Mouse (Mus musculus): ENCODE measurements at regions not wholly inside any gene's neighbourhood (a gene's known extent, or its start where the extent isn't known, plus 50 kb on each side); places are given as distances from the start of the nearest gene placed in this dataset.
A peak's percentile ranks its signal among the peaks of the same experiment; 100 is the strongest.
"Not testable (repeated sequence)": the region's sequence is repeated elsewhere in the genome, so short reads cannot be mapped to it uniquely, and the experiment has no call there.

DNA sequence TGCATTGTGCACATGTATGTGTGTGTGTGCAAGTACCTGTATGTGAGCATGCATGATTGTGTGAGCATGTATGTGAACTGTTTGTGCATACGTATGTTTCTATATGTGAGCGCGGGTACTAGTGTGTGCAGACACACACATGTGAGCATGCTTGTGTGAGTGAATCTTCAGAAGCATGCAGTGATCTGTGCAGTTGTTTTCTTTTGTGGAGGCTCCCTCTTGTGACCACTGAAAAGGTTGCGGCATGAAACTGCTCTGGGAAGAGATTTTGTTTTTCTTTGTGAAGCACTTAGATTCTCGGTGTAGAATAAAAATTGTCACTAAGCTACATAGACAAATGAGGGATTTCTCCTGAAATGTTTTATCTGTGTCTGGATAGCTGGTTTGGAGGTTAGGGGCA is 189.2 kb upstream of the Rapgef5 start:
- H3K36me3 ChIP-seq; H3K4me3 ChIP-seq; H3K4me2 ChIP-seq (replicated peaks); H3K27me3 ChIP-seq; H3K9ac ChIP-seq (replicated peaks); H3K27ac ChIP-seq (replicated peaks); H3K9me3 ChIP-seq; H3K4me1 ChIP-seq: not testable (repeated sequence)
- peak; percentile 78 for ATAC-seq (replicated peaks)
- 58% methylated on average over 5 of the region's 5 CpGs for WGBS

GRCm38 (mm10) chr12:117330418-117330817 is 185.9 kb upstream of the Rapgef5 start:
- Histone ChIP-seq H3K27me3 (0 out of 2 replicates have a peak, but pooled peaks cover 3% of the 10 kb centered on the region), H3K27ac (replicated peaks) (no peak overlapping the region), H3K4me2 (replicated peaks) (no peak overlapping the region), H3K9ac (replicated peaks) (no peak overlapping the region), H3K4me1 (no peaks in the 10 kb centered on the region), H3K4me3 (no peak overlapping the region), H3K36me3 (no peaks in the 10 kb centered on the region), H3K9me3 (no peaks in the 10 kb centered on the region)
- no peak for ATAC-seq (replicated peaks)

- 66% methylated on average over 4 of the region's 4 CpGs for WGBS
- H3K9ac ChIP-seq (replicated peaks) = no peak overlapping the region
- no peaks in the 10 kb centered on the region for H3K9me3 ChIP-seq
- H3K4me3 ChIP-seq = no peak overlapping the region
- no peak overlapping the region for H3K27ac ChIP-seq (replicated peaks)
- H3K36me3 ChIP-seq = no peaks in the 10 kb centered on the region
- ATAC-seq (replicated peaks) = no peak
- H3K4me1 ChIP-seq = peaks cover 13% of the 10 kb centered on the region
- H3K4me2 ChIP-seq (replicated peaks) = no peak overlapping the region
- H3K27me3 ChIP-seq = no peaks in the 10 kb centered on the region
Observed at GRCm38 (mm10) chr12:117336856-117337255, 179.4 kb upstream of the Rapgef5 start.

DNA sequence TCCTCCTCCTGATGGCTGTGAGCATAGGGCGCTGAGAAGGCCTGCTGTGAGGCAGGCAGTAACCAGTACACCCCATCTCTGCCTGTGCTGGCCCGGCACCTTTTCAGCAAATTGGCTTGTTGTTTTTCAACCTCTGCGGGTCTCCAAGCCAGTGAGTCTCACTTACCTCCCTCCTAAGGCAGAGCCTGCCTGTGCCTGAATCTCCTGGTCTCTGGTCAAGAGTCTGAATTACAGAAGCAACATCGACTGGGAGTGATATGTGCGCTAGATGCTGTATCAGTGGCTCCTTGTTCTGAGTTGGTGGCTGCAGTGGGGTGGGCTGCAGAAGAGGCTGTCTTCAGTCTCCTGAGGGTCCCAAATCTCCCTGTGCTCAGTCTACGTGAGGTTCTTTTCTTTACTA is 174.0 kb upstream of the Rapgef5 start:
- H3K4me1 ChIP-seq = peaks cover 55% of the 10 kb centered on the region
- no peaks in the 10 kb centered on the region for H3K27me3 ChIP-seq
- H3K9ac ChIP-seq (replicated peaks) = no peak overlapping the region
- ATAC-seq (replicated peaks) = no peak
- no peaks in the 10 kb centered on the region for H3K9me3 ChIP-seq
- H3K4me2 ChIP-seq (replicated peaks) = no peak overlapping the region
- no peaks in the 10 kb centered on the region for H3K36me3 ChIP-seq
- WGBS = 32% methylated on average over 6 of the region's 6 CpGs
- peak overlapping the region; percentile 31; the same call in 1 of the 2 replicates for H3K27ac ChIP-seq (replicated peaks)
- no peak overlapping the region for H3K4me3 ChIP-seq

- no peak for ATAC-seq (replicated peaks)
- H3K36me3 ChIP-seq = no peaks in the 10 kb centered on the region
- H3K9ac ChIP-seq (replicated peaks) = no peak overlapping the region
- no peaks in the 10 kb centered on the region for H3K9me3 ChIP-seq
- no peaks in the 10 kb centered on the region for H3K27me3 ChIP-seq
- no peak overlapping the region for H3K4me3 ChIP-seq
- H3K27ac ChIP-seq (replicated peaks) = no peak overlapping the region
- H3K4me1 ChIP-seq = peaks cover 55% of the 10 kb centered on the region
- WGBS = 88% methylated on average over 3 of the region's 3 CpGs
- H3K4me2 ChIP-seq (replicated peaks) = no peak overlapping the region
Observed at GRCm38 (mm10) chr12:117343121-117343520, 173.2 kb upstream of the Rapgef5 start.

GRCm38 (mm10) chr12:117343605-117344004 is 172.7 kb upstream of the Rapgef5 start:
- 84% methylated on average over 5 of the region's 5 CpGs for WGBS
- ATAC-seq (replicated peaks); H3K4me2 ChIP-seq (replicated peaks): not testable (repeated sequence)

DNA sequence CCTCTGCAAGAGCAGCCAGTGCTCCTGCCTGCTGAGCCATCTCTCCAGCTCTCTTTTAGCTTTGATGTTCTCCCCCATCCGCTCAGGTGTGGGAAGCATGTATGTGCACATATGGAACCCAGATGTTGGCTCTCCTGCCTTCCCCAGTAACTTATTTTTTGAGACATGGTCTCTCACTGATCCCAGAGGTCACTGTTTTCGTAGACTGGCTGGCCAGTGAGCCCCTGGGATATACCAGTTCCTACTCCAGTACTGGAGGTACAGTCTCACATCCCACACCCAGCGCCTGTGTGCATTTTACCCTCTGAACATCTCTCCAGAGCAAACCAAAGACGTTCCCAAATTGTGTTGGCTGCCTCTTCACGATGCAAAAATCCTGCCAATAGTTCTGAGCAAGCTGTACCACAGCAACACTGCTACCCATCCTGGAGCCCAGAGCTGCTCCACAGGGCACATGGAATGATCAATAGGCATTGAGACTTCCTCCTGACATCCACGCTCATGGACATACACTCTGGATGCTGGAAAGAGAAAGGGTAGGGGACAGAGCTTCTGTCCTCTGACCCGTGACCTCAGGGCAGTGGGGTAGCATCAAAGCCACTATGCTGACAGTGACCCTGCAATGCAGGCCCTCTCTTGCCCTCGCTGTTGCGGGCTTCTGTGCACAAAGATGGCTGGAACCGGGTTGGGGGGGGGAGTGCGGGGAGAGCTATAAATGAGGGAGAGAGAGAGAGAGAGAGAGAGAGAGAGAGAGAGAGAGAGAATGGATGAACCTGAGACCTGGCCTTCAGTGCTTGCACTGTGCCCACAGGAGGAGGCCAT is 171.8 kb upstream of the Rapgef5 start:
- ATAC-seq (replicated peaks) = peak; percentile 36
- 24% methylated on average over 11 of the region's 11 CpGs for WGBS
- Histone ChIP-seq H3K9ac (replicated peaks) (peak overlapping the region; percentile 39; the same call in 1 of the 2 replicates), H3K36me3 (no peaks in the 10 kb centered on the region), H3K27ac (replicated peaks) (peak overlapping the region; percentile 96), H3K4me1 (peaks cover 55% of the 10 kb centered on the region), H3K27me3 (no peaks in the 10 kb centered on the region), H3K9me3 (no peaks in the 10 kb centered on the region), H3K4me3 (no peak overlapping the region), H3K4me2 (replicated peaks) (peak overlapping the region; percentile 44)

More at GRCm38 (mm10) chr12:117343605-117344004, 172.7 kb upstream of the Rapgef5 start:
- not testable (repeated sequence) for H3K9ac ChIP-seq (replicated peaks); H3K27me3 ChIP-seq; H3K9me3 ChIP-seq; H3K36me3 ChIP-seq; H3K27ac ChIP-seq (replicated peaks); H3K4me3 ChIP-seq
- peaks cover 55% of the 10 kb centered on the region for H3K4me1 ChIP-seq

DNA sequence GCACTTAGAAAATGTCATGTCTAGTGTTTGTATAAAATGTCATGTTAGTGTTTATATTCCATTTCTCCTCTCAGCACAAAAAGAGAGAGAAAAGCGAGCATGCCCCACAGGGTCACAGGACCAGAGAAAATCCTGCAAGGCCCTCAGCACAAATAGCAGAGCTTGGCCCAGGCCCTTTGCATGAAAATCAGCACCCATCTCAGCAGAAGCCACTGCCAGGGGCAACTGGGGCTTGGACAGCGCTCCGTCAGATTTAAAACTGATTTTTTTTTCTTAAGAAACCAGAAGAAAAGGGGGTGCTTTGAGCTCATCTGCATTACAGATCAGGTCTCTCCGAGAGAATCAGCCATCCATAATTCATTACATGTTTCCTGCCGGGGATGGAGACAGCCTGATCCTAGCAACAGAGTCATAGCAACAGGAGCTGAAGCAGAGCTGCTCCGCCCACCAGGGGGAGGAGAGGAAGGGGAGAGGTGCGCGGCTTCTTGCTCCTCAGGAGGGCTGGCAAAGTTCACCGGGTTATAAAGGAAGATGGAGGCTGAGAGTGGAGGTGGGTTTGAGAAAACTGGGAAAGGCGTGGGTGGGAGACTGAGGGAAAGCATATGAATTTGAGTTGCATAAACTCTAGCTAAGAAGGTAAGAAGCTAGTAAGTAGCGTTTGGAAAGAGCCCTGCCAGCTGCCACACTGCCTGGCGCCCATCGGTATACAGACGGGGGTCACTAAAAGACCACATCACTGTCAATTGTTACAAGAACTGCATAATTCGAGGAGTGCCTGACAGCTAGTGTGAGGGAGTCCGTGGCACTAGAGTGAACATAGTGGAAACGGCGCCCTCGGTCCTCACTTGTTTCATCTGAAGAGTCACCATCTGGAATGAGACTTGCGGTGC is 170.9 kb upstream of the Rapgef5 start:
- Histone ChIP-seq H3K9me3 (no peaks in the 10 kb centered on the region), H3K27me3 (no peaks in the 10 kb centered on the region), H3K9ac (replicated peaks) (peak overlapping the region; percentile 39), H3K4me3 (peak overlapping the region; percentile 25), H3K4me1 (peaks cover 51% of the 10 kb centered on the region), H3K4me2 (replicated peaks) (peak overlapping the region; percentile 44), H3K36me3 (no peaks in the 10 kb centered on the region), H3K27ac (replicated peaks) (peak overlapping the region; percentile 96)
- 12% methylated on average over 20 of the region's 20 CpGs for WGBS
- ATAC-seq (replicated peaks) = peak; percentile 95

DNA sequence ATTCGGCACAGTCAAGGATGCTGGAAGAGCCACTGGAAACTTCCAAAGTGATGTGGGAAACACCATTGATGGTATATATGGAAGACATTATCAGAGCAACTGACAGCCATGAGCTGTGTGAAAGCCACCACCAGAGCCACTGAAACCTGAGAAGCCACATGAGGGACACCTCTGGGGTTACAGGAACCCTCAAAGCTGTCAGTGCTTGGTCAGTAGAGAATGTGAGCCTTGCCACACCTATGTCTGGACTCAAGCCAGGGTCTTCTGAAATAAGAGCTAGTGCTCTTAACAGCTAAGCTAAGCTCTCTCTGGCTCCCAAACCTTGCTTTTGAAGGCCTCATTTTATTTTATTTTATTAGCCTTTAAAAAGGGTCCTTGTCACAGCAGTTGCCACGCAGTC is 170.2 kb upstream of the Rapgef5 start:
- no peak overlapping the region for H3K4me2 ChIP-seq (replicated peaks)

DNA sequence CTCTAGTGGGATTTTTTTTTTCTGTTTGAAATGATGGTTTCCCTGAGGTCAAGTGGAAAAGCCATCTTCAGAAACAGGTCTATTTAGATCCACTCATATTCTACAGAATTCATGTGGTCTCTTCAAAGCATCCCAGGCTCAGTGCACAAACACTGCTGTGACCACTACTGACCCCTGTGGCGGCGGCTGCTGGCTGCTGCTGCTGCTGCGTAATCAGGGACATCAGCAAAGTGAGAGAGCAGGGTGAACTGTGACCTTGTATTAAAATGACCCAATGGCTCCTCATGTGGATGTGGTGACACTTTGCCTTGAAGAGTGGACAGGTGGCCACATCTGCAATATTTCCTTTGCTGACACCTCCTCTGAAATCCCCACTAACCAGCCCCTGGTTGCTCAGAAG is 169.1 kb upstream of the Rapgef5 start:
- Histone ChIP-seq H3K9ac (replicated peaks) (no peak overlapping the region), H3K27me3 (0 out of 2 replicates have a peak, but pooled peaks cover 4% of the 10 kb centered on the region), H3K9me3 (no peaks in the 10 kb centered on the region), H3K4me3 (no peak overlapping the region), H3K4me1 (peaks cover 40% of the 10 kb centered on the region), H3K27ac (replicated peaks) (peak overlapping the region; percentile 53; the same call in 1 of the 2 replicates), H3K4me2 (replicated peaks) (no peak overlapping the region), H3K36me3 (no peaks in the 10 kb centered on the region)
- WGBS = 62% methylated on average over 3 of the region's 3 CpGs
- ATAC-seq (replicated peaks) = no peak

More for the DNA sequence above, 170.2 kb upstream of the Rapgef5 start:
- 89% methylated on average over 2 of the region's 2 CpGs for WGBS
- Histone ChIP-seq H3K9me3 (no peaks in the 10 kb centered on the region), H3K9ac (replicated peaks) (no peak overlapping the region), H3K4me3 (no peak overlapping the region), H3K36me3 (no peaks in the 10 kb centered on the region), H3K27ac (replicated peaks) (peak overlapping the region; percentile 96), H3K4me1 (peaks cover 50% of the 10 kb centered on the region), H3K27me3 (0 out of 2 replicates have a peak, but pooled peaks cover 4% of the 10 kb centered on the region)
- no peak for ATAC-seq (replicated peaks)

- no peak overlapping the region for H3K4me2 ChIP-seq (replicated peaks)
- no peak for ATAC-seq (replicated peaks)
- no peaks in the 10 kb centered on the region for H3K9me3 ChIP-seq
- no peak overlapping the region for H3K9ac ChIP-seq (replicated peaks)
- H3K4me1 ChIP-seq = peaks cover 34% of the 10 kb centered on the region
- H3K4me3 ChIP-seq = no peak overlapping the region
- H3K27ac ChIP-seq (replicated peaks) = no peak overlapping the region
- H3K27me3 ChIP-seq = 0 out of 2 replicates have a peak, but pooled peaks cover 4% of the 10 kb centered on the region
- H3K36me3 ChIP-seq = no peaks in the 10 kb centered on the region
- 92% methylated on average over 3 of the region's 3 CpGs for WGBS
Observed at GRCm38 (mm10) chr12:117348516-117348915, 167.8 kb upstream of the Rapgef5 start.

DNA sequence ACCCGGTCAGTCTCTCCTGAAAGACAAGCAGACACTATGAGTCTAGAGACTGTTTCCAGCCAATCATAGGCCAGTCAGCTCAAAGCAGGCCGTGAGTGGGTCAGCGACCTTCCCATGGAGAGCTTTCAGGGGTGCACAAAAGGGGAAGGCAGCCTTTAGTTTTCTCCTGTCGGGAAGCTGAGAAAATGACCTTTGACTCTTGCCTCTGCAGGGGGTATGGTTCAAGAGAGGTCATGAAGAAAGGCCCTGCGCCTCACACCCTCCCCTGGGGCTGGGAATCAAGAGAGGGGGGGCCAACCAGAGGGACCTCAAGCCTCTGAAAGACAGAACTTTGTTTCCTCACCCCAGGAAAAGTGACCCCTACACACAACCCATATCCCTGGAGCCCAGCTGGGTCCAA is 164.4 kb upstream of the Rapgef5 start:
- Histone ChIP-seq H3K4me3 (no peak overlapping the region), H3K27ac (replicated peaks) (no peak overlapping the region), H3K4me1 (peaks cover 4% of the 10 kb centered on the region; the same call in 1 of the 2 replicates), H3K27me3 (peaks cover 6% of the 10 kb centered on the region; the same call in 1 of the 2 replicates), H3K9me3 (no peaks in the 10 kb centered on the region), H3K4me2 (replicated peaks) (no peak overlapping the region), H3K9ac (replicated peaks) (no peak overlapping the region), H3K36me3 (no peaks in the 10 kb centered on the region)
- ATAC-seq (replicated peaks) = no peak
- 8% methylated on average over 5 of the region's 5 CpGs for WGBS

All from forebrain, embryonic 15.5 days (tissue).